Comparison of ENCODE assay signal across 10 mouse cellular contexts in the genomic region with DNA sequence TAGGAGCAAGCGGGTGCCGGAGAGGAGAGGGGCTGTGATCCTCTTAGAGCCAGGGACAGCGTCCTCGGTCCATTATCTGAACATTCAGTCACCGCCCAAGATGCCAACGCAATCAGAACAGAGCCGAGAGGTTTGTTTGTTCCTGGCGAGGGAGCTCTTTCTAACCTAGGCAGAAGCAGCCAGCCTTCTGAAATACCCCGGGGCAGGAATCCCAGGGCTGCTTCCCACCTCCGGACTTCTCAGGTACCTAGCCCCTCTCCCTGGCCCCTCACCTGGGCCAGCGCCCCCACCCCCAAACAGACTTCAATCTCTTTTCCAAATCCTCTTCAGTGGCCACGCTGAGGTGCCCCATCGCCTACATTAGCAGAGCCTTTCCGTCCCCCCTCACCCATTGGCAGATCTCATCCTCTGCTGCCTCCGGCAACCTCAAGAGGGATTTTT. TPM values are rescaled to one million over a fixed set of nuclear protein-coding genes. Genes with fewer than 3 reads are reported as not detected.
DNase-seq lines count a peak whose midpoint lies in the region; ATAC-seq and TF ChIP-seq lines count a peak whose summit lies in the region.
"Had no signal": no experiment of that assay in that cellular context is flagged by ENCODE, and none has a peak within 500 bp of the region (broad histone marks: within the 10 kb centered on the region; RNA-seq: fewer than 3 reads in every experiment).

No protein-coding gene starts in this region.

- H3K9ac ChIP-seq in intestine, embryonic 14.5 days (ENCODE audit: low read length), result peak overlapping the region; percentile 60
- H3K9ac ChIP-seq in stomach, embryonic 16.5 days (ENCODE audit: low read length), result peak overlapping the region; percentile 73

- H3K36me3 ChIP-seq in intestine, embryonic 14.5 days (ENCODE audit: control insufficient read depth, insufficient read depth, low read length), result no peaks in the 10 kb centered on the region
- no peaks in the 10 kb centered on the region for H3K36me3 ChIP-seq in midbrain, embryonic 10.5 days
- H3K36me3 ChIP-seq in stomach, embryonic 16.5 days (ENCODE audit: control insufficient read depth, insufficient read depth, low read length), result no peaks in the 10 kb centered on the region

- ATAC-seq in intestine, embryonic 14.5 days (replicated peaks; ENCODE audit: low FRiP score, low TSS enrichment, low read depth), result 0 out of 2 replicates have a peak, but pooled peaks have one; percentile 11
- no peak for ATAC-seq in stomach, embryonic 16.5 days (ENCODE audit: insufficient read depth, low FRiP score)

- peak overlapping the region; percentile 70 for H3K27ac ChIP-seq in gastrocnemius, adult 2 months
- H3K27ac ChIP-seq in intestine, embryonic 14.5 days (ENCODE audit: low read depth), result no peak overlapping the region
- no peak overlapping the region for H3K27ac ChIP-seq in midbrain, embryonic 10.5 days (replicated peaks)
- H3K27ac ChIP-seq in stomach, embryonic 16.5 days (ENCODE audit: low read length), result no peak overlapping the region

- H3K4me1 ChIP-seq in intestine, embryonic 14.5 days (replicated peaks; ENCODE audit: control insufficient read depth, insufficient read depth, low read length), result no peaks in the 10 kb centered on the region; the same call in 1 of the 2 replicates
- H3K4me1 ChIP-seq in midbrain, embryonic 10.5 days, result peaks cover 18% of the 10 kb centered on the region
- no peaks in the 10 kb centered on the region for H3K4me1 ChIP-seq in stomach, embryonic 16.5 days (ENCODE audit: control insufficient read depth, insufficient read depth, low read length)

- DNase-seq in gastrocnemius, adult 2 months, result peak; percentile 15
- no peak for DNase-seq in gastrocnemius, adult 8-10 months (ENCODE audit: low spot score in 2 of 2)
- DNase-seq in cerebellum, adult 9-10 months, result peak; percentile 79
- peak; percentile 29 to 54 for DNase-seq in frontal cortex, postnatal 36 days (ENCODE audit: low spot score in 2 of 2)
- peak; percentile 67 for DNase-seq in intestine, embryonic 14.5 days (ENCODE audit: low spot score)
- peak; percentile 24 for DNase-seq in midbrain, embryonic 10.5 days (ENCODE audit: low spot score)
- no peak for DNase-seq in spleen, adult 12 weeks (ENCODE audit: low spot score)

- H3K9me3 ChIP-seq in intestine, embryonic 14.5 days (ENCODE audit: control insufficient read depth, low read length), result no peaks in the 10 kb centered on the region
- H3K9me3 ChIP-seq in midbrain, embryonic 10.5 days (replicated peaks), result no peaks in the 10 kb centered on the region
- H3K9me3 ChIP-seq in stomach, embryonic 16.5 days (replicated peaks; ENCODE audit: control insufficient read depth, low read length), result no peaks in the 10 kb centered on the region

- no peak for TF ChIP-seq CTCF in gastrocnemius, adult 2 months (IDR thresholded peaks at IDR 0.05)

- 5% methylated on average over 15 of the region's 15 CpGs for WGBS in intestine, embryonic 14.5 days
- WGBS in midbrain, embryonic 10.5 days, result 4% methylated on average over 15 of the region's 15 CpGs
- 6% methylated on average over 15 of the region's 15 CpGs for WGBS in stomach, embryonic 16.5 days

- H3K4me3 ChIP-seq in gastrocnemius, adult 2 months, result peak overlapping the region; percentile 76
- H3K4me3 ChIP-seq in intestine, embryonic 14.5 days (ENCODE audit: low read depth, low read length), result peak overlapping the region; percentile 63
- H3K4me3 ChIP-seq in midbrain, embryonic 10.5 days, result peak overlapping the region; percentile 72
- peak overlapping the region; percentile 62 for H3K4me3 ChIP-seq in stomach, embryonic 16.5 days (replicated peaks; ENCODE audit: low read length)

- H3K4me2 ChIP-seq in intestine, embryonic 14.5 days (ENCODE audit: low read length), result peak overlapping the region; percentile 86
- H3K4me2 ChIP-seq in stomach, embryonic 16.5 days (ENCODE audit: low read depth, low read length), result peak overlapping the region; percentile 96

- intact Hi-C loops in gastrocnemius, adult 2 months (cut with DNase I), result no loop called here

- H3K27me3 ChIP-seq in intestine, embryonic 14.5 days (replicated peaks; ENCODE audit: control insufficient read depth, insufficient read depth, low read length), result no peaks in the 10 kb centered on the region
- H3K27me3 ChIP-seq in midbrain, embryonic 10.5 days (ENCODE audit: low read depth, poor library complexity, severe bottlenecking), result peaks cover 44% of the 10 kb centered on the region
- no peaks in the 10 kb centered on the region; the same call in 1 of the 2 replicates for H3K27me3 ChIP-seq in stomach, embryonic 16.5 days (ENCODE audit: control insufficient read depth, insufficient read depth, low read length)

RNA-seq across cellular contexts. Expression of a gene that starts 1.3 kb away (rescaled TPM):
- total RNA-seq in gastrocnemius, adult 2 months (2021), result 1 to 10 TPM; 1.9 to 3.3 TPM
- total RNA-seq in gastrocnemius, adult 8-10 months (2022), result 1 to 10 TPM in 3 of 4 experiments, under 1 TPM in 1; 0.80 to 2.6 (median 2.1) TPM
- 7.6 and 10.8 TPM in 2 replicates for polyA plus RNA-seq in intestine, embryonic 14.5 days (2014; fragmentation: Nextera tagmentation; extraction: Ambion mirVana)
- 0.93 and 1.3 TPM in 2 replicates for polyA plus RNA-seq in midbrain, embryonic 10.5 days (2016; fragmentation: Nextera tagmentation; extraction: Ambion mirVana)
- polyA plus RNA-seq in stomach, embryonic 16.5 days (2015; fragmentation: Nextera tagmentation; extraction: Ambion mirVana), result 2.9 and 3.7 TPM in 2 replicates
- total RNA-seq: common myeloid progenitor, adult 5-6 weeks; liver, adult 2 months had no signal

Comparison
In these comparisons a context has a peak if more than half of its experiments do, and no peak if none do; other contexts are left out.
1. DNase-seq: peak in gastrocnemius, adult 2 months (single experiment), cerebellum, adult 9-10 months (single experiment), frontal cortex, postnatal 36 days (2 of 2), intestine, embryonic 14.5 days (single experiment) and midbrain, embryonic 10.5 days (single experiment); none in gastrocnemius, adult 8-10 months (0 of 2) and spleen, adult 12 weeks (single experiment).
2. Peak in every context shown above with its lines, with median percentiles within 50 percentile points of each other: H3K4me3 ChIP-seq.